Mouse (Mus musculus) lung, postnatal 0 days (tissue): ENCODE results near the gene Stac2.

ENCODE experiments used
- CTCF ChIP-seq: IDR thresholded peaks from 2 replicates; pipeline ENCODE4 v1.5.1; 2016; ENCODE audit warnings: antibody characterized with exemption, mild to moderate bottlenecking
- EP300 ChIP-seq: IDR thresholded peaks from 2 replicates; pipeline ENCODE4 v1.6.1; 2016; ENCODE audit warnings: antibody characterized with exemption, mild to moderate bottlenecking, control low read depth

GRCm38 (mm10) chr11:98086574-98086973 lies 33.3 kb upstream of the Stac2 start:
- TF ChIP-seq CTCF (peak; percentile 22; the same call in 1 of the 2 replicates), EP300 (no peak)
